Comparison of ENCODE assay signal across 10 mouse cellular contexts in genomic region chr10:83003899-83004298, GRCm38 (mm10). TPM values are rescaled to one million over a fixed set of nuclear protein-coding genes. Genes with fewer than 3 reads are reported as not detected.
DNase-seq lines count a peak whose midpoint lies in the region; ATAC-seq and TF ChIP-seq lines count a peak whose summit lies in the region.
"Had no signal": no experiment of that assay in that cellular context is flagged by ENCODE, and none has a peak within 500 bp of the region (broad histone marks: within the 10 kb centered on the region; RNA-seq: fewer than 3 reads in every experiment).

No protein-coding gene starts in this region.

- H3K9ac ChIP-seq in kidney, embryonic 15.5 days, result no peak overlapping the region
- H3K9ac ChIP-seq in forebrain, embryonic 16.5 days (replicated peaks; ENCODE audit: low read depth, low read length), result no peak overlapping the region
- H3K9ac ChIP-seq: limb, embryonic 12.5 days had no signal

- no peaks in the 10 kb centered on the region for H3K27me3 ChIP-seq in kidney, embryonic 15.5 days
- no peaks in the 10 kb centered on the region for H3K27me3 ChIP-seq in G1E (ENCODE audit: insufficient read depth, low read length)
- no peaks in the 10 kb centered on the region for H3K27me3 ChIP-seq in forebrain, embryonic 16.5 days (replicated peaks; ENCODE audit: control insufficient read depth, insufficient read depth, low read length)
- H3K27me3 ChIP-seq: limb, embryonic 12.5 days had no signal

- TF ChIP-seq CTCF in G1E (IDR thresholded peaks at IDR 0.05; ENCODE audit: low read depth, low read length), result no peak

- H3K4me2 ChIP-seq in kidney, embryonic 15.5 days, result no peak overlapping the region
- H3K4me2 ChIP-seq in forebrain, embryonic 16.5 days (ENCODE audit: low read length), result no peak overlapping the region
- H3K4me2 ChIP-seq: limb, embryonic 12.5 days had no signal

- WGBS in kidney, embryonic 15.5 days, result 91% methylated on average over 7 of the region's 7 CpGs
- WGBS in forebrain, embryonic 16.5 days, result 96% methylated on average over 7 of the region's 7 CpGs

- H3K27ac ChIP-seq in kidney, embryonic 15.5 days, result 0 out of 2 replicates have a peak overlapping the region, but pooled peaks have one; percentile 65
- H3K27ac ChIP-seq in brown adipose tissue, adult 24 weeks (replicated peaks; ENCODE audit: low read depth, low read length), result 0 out of 2 replicates have a peak overlapping the region, but pooled peaks have one; percentile 7
- H3K27ac ChIP-seq in forebrain, embryonic 16.5 days (ENCODE audit: low read length), result no peak overlapping the region
- H3K27ac ChIP-seq: kidney, postnatal 0 days; limb, embryonic 12.5 days had no signal

- no peak for ATAC-seq in kidney, embryonic 15.5 days (replicated peaks; ENCODE audit: low FRiP score)
- no peak for ATAC-seq in G1E (ENCODE audit: extremely low read depth, insufficient number of reproducible peaks, low FRiP score, poor library complexity, severe bottlenecking)
- peak; percentile 22; the same call in 1 of the 2 replicates for ATAC-seq in megakaryocyte, adult 5-6 weeks (ENCODE audit: poor library complexity, severe bottlenecking)
- ATAC-seq in forebrain, embryonic 16.5 days, result no peak

- H3K4me3 ChIP-seq in kidney, embryonic 15.5 days (replicated peaks), result no peak overlapping the region
- H3K4me3 ChIP-seq in G1E (ENCODE audit: low read depth, low read length), result peak overlapping the region; percentile 58; the same call in 1 of the 2 replicates
- no peak overlapping the region for H3K4me3 ChIP-seq in brown adipose tissue, adult 24 weeks (ENCODE audit: insufficient read depth, low read depth, low read length)
- no peak overlapping the region for H3K4me3 ChIP-seq in forebrain, embryonic 16.5 days (replicated peaks; ENCODE audit: low read length)
- H3K4me3 ChIP-seq: limb, embryonic 12.5 days had no signal

- no peaks in the 10 kb centered on the region for H3K9me3 ChIP-seq in kidney, embryonic 15.5 days (replicated peaks)
- peaks cover 16% of the 10 kb centered on the region for H3K9me3 ChIP-seq in G1E (replicated peaks)
- H3K9me3 ChIP-seq in forebrain, embryonic 16.5 days (ENCODE audit: control insufficient read depth, low read length), result no peaks in the 10 kb centered on the region

- no peak for DNase-seq in kidney, adult 11 months
- no peak for DNase-seq in G1E (ENCODE audit: low spot score)
- no peak for DNase-seq in retina, postnatal 1 day
- no peak for DNase-seq in layer of hippocampus, adult 18-20 months (ENCODE audit: low spot score in 2 of 2)

- H3K36me3 ChIP-seq in kidney, embryonic 15.5 days, result peaks cover 8% of the 10 kb centered on the region
- H3K36me3 ChIP-seq in G1E (replicated peaks), result peaks cover 74% of the 10 kb centered on the region
- H3K36me3 ChIP-seq in forebrain, embryonic 16.5 days (ENCODE audit: control insufficient read depth, insufficient read depth), result 0 out of 2 replicates have a peak, but pooled peaks cover 2% of the 10 kb centered on the region

- peaks cover 66% of the 10 kb centered on the region for H3K4me1 ChIP-seq in kidney, embryonic 15.5 days
- H3K4me1 ChIP-seq in G1E (ENCODE audit: insufficient read depth, low read depth, low read length), result peaks cover 79% of the 10 kb centered on the region
- H3K4me1 ChIP-seq in brown adipose tissue, adult 24 weeks (ENCODE audit: control insufficient read depth, insufficient read depth, insufficient read length, low read length), result peaks cover 41% of the 10 kb centered on the region
- no peaks in the 10 kb centered on the region for H3K4me1 ChIP-seq in forebrain, embryonic 16.5 days (replicated peaks; ENCODE audit: control insufficient read depth, insufficient read depth, low read length)

RNA-seq across cellular contexts. Expression of gene Chst11, which starts 18.6 kb away (rescaled TPM):
- polyA plus RNA-seq in kidney, embryonic 15.5 days (2015; fragmentation: Nextera tagmentation; extraction: Ambion mirVana), result 3.8 and 4.7 TPM in 2 replicates
- total RNA-seq in G1E (2014; fragmentation: Nextera tagmentation), result 38.2 and 44.7 TPM in 2 replicates
- 41.5 and 44.6 TPM in 2 replicates for total RNA-seq in G1E (2017)
- 13.1 and 15.6 TPM in 2 replicates for polyA plus RNA-seq in G1E (2012)
- 5.9 and 10.1 TPM in 2 replicates for polyA plus RNA-seq in brown adipose tissue, adult 24 weeks (2012; ENCODE audit: insufficient read depth, insufficient read length, missing spikeins)
- total RNA-seq in megakaryocyte, adult 5-6 weeks (2015), result 2.6 and 3.2 TPM in 2 replicates
- 3.9 and 5.9 TPM in 2 replicates for total RNA-seq in megakaryocyte, adult 5-6 weeks (2017)
- 3.4 TPM in 2 replicates for polyA plus RNA-seq in forebrain, embryonic 16.5 days (2015; fragmentation: Nextera tagmentation; extraction: Ambion mirVana)
- total RNA-seq in layer of hippocampus, adult 18-20 months (2021), result 10 to 100 TPM; 51.1 to 51.9 TPM
